Mouse (Mus musculus): ENCODE results near the gene Pcx.

The Pcx gene

DNA sequence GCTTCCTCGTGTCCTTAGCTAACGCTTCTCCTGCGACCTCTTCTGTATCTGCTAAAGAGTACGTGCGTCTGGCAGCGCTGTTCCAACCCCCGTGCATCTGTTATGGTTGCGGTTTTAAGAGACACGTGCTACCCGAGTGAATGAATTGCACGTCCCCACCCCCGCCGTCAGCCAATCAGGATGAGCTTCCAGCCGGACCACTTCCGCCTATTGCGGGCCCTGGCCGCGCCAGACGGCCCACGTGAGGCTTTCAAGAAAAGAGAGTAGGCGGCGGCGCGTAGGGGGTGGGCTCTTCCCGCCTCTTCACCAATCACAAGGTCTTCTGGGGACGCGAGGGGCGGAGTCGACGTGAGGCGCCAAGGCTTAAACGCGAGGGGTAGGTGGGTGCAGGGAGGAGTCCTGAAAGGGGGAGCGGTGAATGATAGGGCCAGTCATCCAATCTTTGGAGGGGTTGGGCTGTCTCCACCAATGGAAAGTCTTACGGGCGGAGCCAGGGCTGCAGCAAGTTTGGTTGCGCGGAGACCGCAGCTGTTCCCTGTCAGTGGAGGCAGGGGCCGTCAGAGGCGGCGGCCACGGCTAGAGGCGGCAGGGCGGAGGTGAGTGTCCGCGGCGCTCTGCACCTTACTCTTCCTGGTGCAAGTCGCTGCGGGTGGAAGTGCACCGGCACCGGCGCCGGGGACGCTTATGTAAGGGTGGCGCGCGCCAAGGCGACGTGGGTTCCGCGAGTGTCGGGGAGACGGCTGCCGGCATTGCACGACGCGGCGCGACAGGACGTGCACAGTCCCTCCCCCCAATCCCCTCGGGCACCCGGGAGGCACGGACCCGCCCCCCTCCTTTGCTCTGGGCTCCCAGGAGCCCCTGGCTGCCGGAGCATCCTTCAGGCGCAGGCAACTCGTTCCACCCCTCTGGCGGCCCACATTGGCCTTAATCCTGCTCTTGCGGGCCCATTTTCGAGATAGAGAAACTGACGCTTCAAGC, at the start of gene Pcx:
TSS of gene Pcx (plus strand) at position 487 of the 978 bp plus-strand sequence.
- DNase-seq, result peak; percentile 96 to 98

DNA sequence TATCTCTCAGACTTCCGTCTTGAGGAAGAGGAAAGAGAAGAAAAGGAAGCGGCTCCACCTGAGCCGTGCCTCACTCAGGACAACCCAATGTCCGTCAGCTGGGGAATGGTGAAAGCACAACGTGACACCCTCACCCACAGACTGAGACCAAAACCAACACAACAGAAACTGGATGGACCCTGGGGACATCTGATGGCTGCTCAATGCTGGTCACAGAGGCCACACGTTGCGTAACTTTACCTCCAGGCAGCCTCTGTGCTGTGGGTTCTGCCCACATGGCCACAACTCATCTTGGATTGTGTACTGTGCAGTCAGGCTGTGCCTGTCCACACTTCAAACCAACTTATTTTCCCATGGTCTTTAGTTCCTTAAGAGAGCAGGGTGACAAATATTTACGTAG, 48.3 kb upstream of the Pcx start:
- no peak for DNase-seq

DNA sequence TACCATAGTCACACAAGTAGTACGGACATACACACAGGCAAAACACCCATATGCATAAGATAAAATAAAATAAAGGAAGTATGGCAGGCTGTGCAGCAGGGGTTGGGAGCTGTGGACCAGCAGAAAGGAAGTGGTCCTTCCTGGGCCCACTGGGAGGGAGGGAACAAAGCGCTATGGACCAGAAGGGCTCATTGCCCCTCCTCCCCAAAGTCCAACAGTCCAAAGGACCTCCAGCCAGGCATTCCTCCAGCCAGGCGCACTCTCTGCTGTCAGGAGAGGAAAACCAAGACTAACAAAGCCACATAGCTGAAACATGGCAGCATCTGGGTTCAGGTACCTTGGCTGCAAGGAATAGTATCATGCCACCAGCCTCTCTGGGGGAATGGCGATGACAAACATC, 45.6 kb upstream of the Pcx start:
- DNase-seq, result no peak

DNA sequence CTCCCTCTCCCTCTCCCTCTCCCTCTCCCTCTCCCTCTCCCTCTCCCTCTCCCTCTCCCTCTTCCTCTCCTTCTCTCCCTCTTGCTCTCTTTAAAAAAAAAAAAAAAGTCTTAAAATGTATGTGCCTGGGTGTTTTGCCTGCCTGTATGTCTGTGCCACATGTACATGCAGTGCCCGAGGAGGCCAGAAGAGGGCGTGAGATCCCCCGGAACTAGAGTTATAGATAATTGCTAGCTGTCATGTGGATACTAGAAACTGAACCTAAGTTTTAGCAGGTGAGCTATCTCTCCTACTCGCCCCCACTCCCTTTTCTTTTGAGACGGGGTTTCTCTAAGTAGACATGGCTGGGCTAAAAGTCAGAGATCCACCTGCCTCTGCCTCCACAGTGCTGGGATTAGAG, 41.9 kb upstream of the Pcx start:
- DNase-seq, result peak in 1 of 2 experiments; percentile 33

DNA sequence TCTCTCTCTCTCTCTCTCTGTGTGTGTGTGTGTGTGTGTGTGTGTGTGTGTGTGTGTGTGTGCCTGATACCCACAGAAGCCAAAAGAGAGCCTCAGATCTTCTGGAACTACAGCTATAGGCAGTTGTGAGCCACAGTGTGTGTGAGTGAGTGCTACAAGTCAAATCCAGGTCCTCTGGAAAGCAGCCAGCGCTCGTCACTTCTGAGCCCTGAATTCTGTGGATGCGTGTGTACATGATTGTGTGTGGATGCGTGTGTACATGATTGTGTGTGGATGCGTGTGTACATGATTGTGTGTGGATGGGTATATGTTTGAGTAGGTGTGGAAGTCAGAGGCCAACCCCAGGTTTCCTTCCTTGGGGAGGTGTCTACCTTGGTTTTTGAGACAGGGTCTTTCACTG, 36.7 kb upstream of the Pcx start:
- DNase-seq, result no peak

DNA sequence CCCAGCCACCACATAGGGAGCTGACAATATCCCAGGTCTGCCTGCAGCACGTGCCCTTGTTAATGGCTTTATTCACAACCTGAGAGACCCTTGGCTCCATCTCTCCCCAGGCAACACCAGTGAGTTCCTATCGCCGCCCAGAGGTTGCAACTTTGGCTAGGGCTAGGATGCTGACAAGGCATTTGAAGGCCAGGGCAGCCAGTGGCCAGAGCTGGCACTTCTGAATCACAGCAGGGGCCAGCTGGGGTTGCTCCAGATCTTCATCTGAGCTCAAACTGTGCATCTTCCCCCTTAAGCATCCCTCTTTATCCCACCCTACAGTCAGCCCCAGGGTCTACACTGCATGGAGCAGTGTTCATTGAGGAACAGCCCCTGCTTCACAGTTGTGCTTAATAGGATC, 35.5 kb upstream of the Pcx start:
- no peak for DNase-seq

DNA sequence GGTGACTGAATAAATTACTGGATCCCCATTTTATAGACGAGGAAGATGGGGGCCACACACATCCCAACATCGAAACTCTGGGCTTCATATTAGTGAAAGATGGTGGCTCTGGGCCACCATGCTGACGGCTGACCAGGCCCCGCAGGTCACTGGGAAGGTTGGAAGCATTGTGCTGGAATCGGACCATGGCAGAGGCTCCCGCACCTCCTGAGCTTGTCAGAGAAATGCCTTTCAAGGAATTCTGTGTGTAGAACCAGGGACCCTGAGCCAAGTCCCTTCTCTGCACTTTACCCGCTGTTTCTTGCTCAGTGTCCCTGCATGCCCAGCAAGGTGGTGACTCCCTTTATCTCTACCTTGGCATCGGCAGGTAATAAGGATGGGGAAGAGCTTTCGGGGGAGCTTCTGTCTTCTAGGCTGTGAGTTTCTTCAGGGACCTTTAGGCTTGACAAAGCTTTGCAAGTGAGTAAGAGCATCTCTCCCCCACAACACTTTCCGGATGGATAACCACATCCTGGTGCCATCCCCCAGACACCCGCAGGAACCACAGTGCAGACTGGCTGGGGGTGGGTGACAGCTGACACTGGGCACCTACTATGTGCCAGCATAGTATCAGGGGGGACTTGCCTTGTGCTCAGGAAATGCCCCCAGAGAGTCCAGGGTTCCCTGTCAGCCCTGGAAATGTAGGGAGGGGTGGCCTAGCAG, 34.9 kb upstream of the Pcx start:
- peak; percentile 28 to 54 for DNase-seq

DNA sequence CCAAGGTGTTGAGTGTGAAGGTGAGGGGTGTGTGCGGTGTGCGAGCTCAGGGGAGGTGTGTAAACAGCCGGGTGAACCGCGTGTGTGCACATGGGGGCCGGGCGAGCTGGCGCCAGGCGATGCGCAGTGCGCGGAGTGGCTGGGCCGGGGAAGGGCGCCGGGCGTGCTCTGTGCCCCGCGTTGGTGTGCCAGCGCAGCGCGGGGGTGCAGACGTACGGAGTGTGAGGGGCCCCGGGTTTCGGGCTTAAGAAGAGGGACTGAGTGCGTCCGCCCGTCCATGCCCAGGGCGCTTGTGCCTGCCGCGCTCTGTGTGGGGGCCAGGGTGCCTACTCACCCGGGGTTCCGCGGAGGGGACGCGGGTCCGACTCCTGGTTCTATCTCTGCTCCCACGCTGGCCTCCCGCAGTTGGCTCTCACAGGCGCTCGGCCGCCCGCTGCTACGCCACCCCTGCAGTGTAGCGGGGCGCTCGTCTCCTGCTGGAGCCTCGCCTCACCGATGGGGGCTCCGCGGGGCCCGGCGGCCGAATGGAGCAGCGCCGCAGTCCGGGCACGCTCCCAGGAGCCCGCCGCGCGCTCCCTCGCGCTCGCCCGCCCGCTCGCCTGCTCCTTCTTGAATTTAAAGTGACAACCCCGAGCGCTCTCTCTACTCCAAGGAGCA, 33.5 kb upstream of the Pcx start:
- DNase-seq, result no peak

DNA sequence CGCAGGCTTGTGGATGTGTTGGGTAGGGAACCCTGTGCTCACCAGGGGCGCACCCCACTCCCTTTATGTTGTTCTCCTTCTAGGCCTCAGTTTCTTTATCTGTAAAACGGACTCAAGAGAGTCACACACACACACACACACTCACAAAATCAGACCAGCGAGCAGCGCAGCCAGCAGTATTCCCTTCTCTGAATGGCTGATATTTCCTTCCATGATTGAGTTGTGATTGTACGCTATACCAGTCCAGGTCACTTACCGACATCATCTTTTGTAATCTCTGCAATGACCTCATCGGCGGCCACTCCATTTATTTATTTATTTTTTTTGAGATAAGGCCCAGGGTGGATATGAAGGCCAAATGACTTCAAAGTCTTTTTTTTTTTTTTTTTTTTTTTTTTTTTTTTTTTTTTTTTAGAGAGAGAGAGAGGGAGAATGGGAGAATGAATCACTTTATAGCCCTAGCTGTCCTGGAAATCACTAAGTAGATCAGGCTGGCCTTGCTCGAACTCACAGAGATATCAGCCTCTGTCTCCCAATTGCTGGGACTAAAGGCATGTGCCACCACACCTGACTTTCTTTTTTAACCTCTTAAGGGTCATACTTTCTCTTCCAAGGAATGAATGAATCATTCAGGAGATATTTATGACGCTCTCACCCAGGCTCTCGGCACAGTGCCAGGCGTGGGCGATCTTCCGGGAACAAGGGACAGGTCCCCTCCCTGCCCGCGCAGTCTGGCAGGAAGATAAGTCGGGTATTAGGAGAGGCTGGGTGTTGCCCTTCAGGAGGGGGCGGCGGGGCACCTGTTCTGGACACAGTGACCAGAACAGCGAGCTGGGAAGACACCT, 32.7 kb upstream of the Pcx start, which contains the start of gene Syt12:
TSS of gene Syt12 (minus strand) at position 103 of the 845 bp plus-strand sequence.
- DNase-seq, result no peak

DNA sequence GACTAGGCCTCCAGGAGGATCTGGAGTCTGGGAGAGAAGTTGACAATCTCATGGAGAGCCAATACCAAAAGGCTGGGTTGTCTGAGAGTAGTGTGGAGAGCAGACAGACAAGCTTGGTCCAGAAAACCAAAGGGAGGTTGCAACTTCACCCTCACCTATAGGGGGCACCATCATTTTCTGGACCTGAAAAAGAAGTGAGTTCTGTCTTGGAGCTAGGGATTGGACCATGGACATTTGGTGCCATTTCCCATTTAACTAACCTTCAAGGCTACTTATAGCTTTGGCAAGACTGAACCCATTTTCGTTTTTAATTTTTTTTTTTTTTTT, 32.1 kb upstream of the Pcx start:
- DNase-seq, result no peak

DNA sequence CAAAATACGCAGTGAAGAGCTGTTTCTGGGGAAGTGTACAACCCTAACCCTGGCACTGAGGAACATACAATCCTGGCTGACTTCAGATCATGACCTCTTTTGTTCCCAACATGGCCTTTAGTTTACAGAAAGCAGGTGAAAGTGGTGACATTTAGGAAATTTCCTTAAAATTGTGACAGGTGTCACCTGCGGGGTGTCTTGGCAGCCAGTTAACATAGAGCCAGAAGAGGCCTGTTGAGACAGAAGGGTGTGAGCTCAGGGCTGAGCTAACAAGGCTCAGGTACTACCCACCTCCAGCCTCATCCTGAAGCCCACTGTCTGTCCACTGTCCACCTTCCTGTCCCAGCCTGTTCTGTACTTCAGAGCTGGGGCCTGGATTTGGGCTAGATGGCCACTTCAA, 30.2 kb upstream of the Pcx start:
- no peak for DNase-seq

DNA sequence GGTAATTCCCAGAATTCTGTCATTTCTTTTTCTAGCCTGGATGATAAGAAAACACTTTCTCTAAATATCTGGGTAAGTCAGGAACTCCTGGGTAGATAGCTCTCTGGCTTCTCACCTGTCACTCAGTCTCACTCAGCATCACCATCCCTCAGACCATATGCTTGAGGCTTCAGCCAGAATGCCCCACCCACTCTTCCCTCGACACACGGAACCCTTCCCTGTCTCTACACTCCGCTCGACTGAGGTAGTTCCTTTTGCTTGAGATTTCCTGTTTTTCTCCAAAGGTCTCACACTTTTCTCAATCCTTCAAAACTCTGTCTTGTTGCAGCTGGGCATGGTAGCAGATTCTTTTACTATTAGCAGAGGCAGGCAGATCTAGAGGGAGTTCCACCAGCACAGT, 28.9 kb upstream of the Pcx start:
- DNase-seq, result no peak

DNA sequence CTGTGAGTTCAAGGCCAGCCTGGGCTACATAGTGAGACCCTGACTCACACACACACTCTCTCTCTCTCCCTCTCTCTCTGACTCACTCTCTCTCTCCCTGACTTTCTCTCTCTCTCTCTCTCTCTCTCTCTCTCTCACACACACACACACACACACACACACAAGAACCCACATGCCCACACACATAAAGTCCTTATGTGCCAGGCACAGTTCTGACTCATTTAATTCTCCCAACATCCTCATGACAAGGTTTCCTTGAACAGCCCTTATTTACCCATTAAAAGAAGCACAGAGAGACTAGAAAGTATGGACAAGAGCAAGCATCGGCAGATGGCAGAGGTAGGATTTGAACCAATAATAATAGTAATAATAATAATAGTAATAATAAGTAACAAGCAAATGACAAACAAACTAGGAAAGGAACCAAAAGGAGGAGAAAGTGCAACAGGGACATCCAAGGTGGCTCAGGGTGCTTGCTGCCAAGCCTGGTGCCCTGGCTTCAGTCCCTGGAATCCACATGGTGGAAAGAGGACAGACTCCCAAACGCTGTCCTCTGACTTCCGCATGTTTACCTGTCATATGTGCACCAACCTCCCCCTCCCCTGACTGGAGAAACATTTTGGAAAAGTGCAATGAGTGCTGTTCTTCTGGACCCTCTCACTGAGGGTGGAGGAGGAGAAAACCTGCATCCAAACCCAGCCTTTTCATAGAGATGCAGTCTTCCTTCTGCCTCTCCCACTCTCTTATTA, 28.0 kb upstream of the Pcx start:
- no peak for DNase-seq

DNA sequence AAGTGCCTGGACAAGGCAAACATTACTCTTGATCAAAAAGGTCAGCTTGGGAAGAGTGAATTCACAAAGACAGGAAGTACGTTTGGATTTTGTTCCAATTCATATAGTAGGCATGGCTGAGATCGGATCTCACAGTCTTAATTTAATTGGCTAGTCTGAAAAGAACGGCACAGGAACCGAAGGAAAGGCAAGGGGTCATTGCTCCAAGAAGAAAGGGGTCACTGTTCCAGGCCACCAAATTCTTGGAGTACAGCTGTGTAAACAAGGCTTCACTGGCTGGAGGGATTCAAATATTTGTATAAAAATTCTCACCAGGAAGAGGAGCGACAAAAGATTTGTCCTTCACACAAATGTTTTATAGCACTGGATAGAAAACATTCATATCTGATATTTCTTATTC, 25.3 kb upstream of the Pcx start:
- DNase-seq, result no peak

DNA sequence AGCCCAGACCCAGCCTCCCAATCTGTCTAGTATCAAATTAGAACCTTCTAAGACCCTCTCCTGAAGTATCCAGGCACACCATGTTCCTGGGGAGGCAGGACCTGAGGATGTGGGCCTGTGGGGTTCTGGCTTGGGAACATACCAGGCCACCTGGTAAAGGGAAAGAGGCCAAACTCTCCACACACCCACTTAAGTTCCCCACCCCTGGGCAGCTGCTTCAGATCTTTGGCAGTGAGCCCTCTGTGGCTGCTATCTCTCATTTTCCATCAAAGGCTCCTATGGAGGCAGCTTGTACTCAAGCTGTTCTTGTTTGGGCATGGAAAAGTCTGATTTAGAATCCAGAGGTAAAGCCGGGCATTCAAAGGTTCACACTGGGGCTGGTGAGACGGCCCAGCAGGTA, 22.4 kb upstream of the Pcx start:
- no peak for DNase-seq

DNA sequence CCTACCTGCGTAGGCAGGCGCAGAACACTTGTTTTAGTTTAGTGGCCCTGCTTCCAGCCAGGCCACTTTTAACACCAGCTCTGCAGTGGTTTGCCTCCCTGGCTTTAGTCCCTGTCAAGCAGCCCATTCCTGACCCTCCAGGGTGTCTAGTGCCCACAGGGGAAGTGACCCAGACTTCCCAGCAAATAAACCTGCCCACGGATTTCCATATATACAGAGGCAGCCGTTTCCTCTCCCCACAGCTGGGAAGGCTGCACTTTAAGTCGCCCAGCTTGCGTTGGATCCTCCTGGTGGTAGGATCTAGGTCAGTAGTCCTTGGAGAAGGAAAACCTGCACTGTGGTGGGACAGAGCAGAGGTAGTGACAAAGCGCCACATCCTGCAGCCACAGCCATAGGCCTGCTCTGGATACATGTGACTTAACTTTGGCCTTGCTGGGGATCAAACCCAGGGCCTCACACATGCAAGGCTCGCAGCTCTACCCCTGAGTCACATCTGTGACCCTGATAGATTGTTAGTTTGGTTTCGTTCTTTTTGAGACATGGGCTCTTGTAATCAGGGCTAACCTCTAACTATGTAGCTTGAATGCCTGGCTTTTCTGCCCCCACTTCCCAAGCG, 19.1 kb upstream of the Pcx start:
- no peak for DNase-seq

DNA sequence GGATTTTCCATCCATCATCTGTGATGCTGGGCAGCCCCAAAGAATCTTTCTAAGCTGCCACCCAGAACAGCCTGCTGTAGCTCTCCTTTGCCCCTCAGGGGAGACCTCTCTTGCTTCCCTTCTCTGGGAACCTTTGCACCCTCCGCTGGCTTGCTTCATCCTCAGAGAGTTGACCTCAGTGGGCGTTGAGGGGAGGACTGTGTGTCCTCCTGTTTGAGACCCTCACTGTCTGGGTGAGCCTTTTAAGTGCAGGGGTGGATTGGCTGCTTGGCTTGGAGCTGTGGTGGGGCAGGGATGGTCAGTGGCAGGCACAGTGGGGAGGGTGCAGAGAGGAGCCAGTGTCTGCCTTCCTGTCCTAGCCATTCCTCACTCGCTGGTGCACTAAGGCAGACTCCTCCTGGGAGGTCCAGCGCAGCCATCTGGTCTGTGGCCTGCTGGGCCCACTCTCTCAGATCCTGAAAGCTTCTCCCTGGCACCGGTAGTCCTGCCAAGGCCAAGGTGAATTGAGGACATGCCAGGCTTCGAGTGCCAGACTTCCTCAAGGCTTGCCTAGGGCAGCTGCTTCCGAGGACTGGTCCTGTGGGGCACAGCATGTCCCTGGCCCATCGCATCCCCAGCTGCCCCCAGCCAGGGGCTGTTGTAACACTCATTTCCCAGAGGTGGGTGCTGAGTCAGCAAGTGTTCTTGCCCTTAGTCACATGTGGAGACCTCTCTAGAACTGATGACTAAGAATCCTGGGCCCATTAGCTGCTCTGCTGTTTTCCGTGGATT, 17.6 kb upstream of the Pcx start:
- no peak for DNase-seq

DNA sequence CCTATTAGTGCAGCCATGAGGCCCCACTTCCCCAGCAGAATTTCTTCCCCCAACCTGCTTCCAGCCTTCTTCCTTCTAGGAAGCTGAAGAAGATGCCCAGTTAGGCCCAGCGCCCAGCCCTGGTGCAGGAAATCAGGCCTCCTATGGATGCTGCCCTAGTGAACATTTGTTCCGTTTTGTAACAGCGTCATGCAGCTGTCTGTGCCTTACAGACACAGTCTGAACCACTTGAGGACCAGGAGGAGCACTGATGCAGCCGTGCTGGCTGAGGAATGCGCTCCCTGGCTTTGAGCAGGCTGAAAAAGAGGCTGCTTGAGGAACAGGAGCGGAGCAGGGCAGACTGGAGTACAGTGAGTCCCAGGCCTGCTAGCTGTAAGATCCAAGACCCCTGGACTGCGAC, 15.6 kb upstream of the Pcx start:
- DNase-seq, result no peak

DNA sequence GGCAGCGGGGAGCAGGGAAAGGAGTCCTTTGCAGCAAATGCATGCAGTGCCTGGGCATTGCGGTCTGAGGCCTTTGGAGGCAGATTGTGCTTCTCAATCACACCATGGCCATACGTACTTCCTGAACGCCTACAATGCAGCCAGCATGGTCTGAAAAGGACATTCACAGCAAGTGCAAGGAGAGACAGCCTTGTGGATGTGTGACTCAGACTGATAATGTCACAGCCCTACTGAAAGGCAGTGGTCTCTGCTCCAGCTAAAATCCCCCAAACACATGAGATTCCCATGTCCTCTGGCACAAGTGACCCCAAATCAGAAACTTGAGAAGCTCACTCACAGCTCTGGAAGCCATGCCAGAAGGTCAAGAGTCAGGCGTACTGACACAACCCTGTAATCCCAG, 14.5 kb upstream of the Pcx start:
- DNase-seq, result no peak

DNA sequence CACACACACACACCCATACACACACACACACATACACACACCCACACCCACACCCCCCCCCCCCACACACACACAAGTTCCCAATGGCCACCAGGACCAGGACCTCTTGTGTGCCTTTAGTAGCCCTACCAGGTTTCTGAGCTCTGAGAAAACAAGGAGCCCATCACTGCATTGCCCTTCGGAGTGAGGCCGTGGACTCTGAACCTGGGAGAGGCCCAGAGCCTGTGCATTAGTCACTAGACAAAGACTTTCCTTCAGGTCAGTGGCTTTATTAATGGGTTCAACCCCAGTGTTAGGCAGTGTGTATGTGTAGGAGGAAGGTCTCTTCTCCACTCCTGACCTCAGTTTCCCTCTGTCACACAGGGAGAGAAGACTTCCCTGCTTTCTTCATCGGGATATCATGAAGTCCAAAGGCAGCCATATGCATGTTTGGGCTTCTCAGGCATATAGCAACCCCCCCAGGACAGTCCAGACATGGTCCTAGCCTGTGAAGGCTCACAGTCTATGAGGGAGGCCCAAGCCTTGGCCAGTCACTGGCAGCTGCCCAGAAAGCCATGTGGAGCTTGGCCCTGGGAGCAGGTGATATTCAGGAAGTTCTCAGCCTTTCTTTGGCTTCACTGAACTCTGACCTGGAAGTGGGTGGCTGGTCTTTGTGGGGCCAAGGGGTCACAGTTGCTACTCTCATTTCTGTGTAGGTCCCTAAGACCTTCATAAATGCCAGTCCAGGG, 13.6 kb upstream of the Pcx start:
- no peak for DNase-seq

Data from thymus, postnatal 36 days (tissue).